Mouse (Mus musculus): ENCODE data around the gene Eef1a1.

GRCm38 (mm10) chr9:78534606-78535005, 45.7 kb upstream of the Eef1a1 start:
- TF ChIP-seq POLR2A (IDR thresholded peaks at IDR 0.05; ENCODE audit: borderline replicate concordance, extremely low read depth, low read depth, low read length) (no peak), CTCF (IDR thresholded peaks at IDR 0.05; ENCODE audit: insufficient read depth, low read length) (no peak)

Data from lung, adult 2 months (tissue).